Mouse (Mus musculus): Measurements from ENCODE around the gene Gm49345.

DNA sequence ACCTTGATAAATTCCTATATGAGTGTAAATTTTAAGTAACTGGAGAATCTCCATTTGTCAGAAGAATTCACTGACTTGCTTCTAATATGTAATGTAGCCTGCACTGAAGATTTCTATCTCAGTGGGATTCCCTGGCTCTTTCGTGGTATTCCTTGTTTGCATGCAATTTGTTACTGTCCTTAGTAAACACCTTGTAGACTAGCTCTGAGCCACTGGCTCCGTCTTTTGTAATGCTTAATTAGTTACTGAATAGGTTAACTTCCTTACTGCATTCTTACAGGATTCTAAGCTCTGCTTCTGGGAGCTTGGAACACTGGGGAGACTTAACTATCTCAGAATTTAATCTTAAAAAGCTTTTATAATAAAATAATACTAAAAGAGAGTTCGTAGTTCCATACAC lies 14.9 kb upstream of the Gm49345 start:
- no peak for TF ChIP-seq POLR2A (IDR thresholded peaks at IDR 0.05; ENCODE audit: insufficient read depth, low read length)
- TF ChIP-seq CTCF (IDR thresholded peaks at IDR 0.05; ENCODE audit: low read depth, low read length), result no peak
- TF ChIP-seq EP300 (IDR thresholded peaks at IDR 0.05; ENCODE audit: insufficient read depth, low read depth, low read length), result no peak
